Mouse (Mus musculus) megakaryocyte, adult 5-6 weeks (primary cell): Measurements from ENCODE around the gene Chd5. TPM values are rescaled to one million over a fixed set of nuclear protein-coding genes. Genes with fewer than 3 reads are reported as not detected.

Source experiments
- ATAC-seq: 2 replicates; pipeline ENCODE4 v1.8.0; 2016; ENCODE audit warnings: mild to moderate bottlenecking, inconsistent platforms; ENCODE audit not compliant: poor library complexity, severe bottlenecking
- total RNA-seq, 2 experiments: library from RNA; stranded (forward) in 1 of 2; stranded (reverse) in 1 of 2; fragments of 153-499, 151-499 nt in 1 of 2; fragments of 221-1000, 200-1000 nt in 1 of 2; gene quantifications; 2 replicates each; pipeline versions ENCODE4 v1.2.3 to v1.2.4; 2015 to 2017

Gene Chd5
- total RNA-seq, 2 experiments from 2014 or later = 0.07 TPM; not detected in 1

GRCm38 (mm10) chr4:152315498-152316213 lies 22.8 kb upstream of the Chd5 start:
- ATAC-seq = peak; percentile 27; the same call in 1 of the 2 replicates

GRCm38 (mm10) chr4:152317631-152318033 lies 20.8 kb upstream of the Chd5 start:
- ATAC-seq = no peak

- ATAC-seq = peak; percentile 86
Observed at GRCm38 (mm10) chr4:152318517-152319234, 19.8 kb upstream of the Chd5 start, which contains the start of gene Rnf207. Gene Rnf207, minus strand, starts transcription at chr4:152318993.

GRCm38 (mm10) chr4:152321464-152321863 lies 17.0 kb upstream of the Chd5 start:
- ATAC-seq = no peak

GRCm38 (mm10) chr4:152324641-152325562 lies 13.5 kb upstream of the Chd5 start:
- ATAC-seq = peak; percentile 8

GRCm38 (mm10) chr4:152325574-152326411 lies 12.7 kb upstream of the Chd5 start, which contains the start of gene Rpl22:
Gene Rpl22, plus strand, starts transcription at chr4:152325742.
- ATAC-seq = peak; percentile 96

- no peak for ATAC-seq
Observed at GRCm38 (mm10) chr4:152326543-152326942, 11.9 kb upstream of the Chd5 start.

GRCm38 (mm10) chr4:152328691-152329090 lies 9.8 kb upstream of the Chd5 start:
- ATAC-seq = no peak

GRCm38 (mm10) chr4:152332952-152333351 lies 5.5 kb upstream of the Chd5 start:
- ATAC-seq = peak; percentile 83

GRCm38 (mm10) chr4:152333587-152333986 lies 4.9 kb upstream of the Chd5 start:
- no peak for ATAC-seq

- ATAC-seq = no peak
Observed at GRCm38 (mm10) chr4:152337772-152338171, 679 bp upstream of the Chd5 start.

GRCm38 (mm10) chr4:152339293-152339790 lies 891 bp downstream of the Chd5 start:
- ATAC-seq = no peak

- ATAC-seq = peak; percentile 23; the same call in 1 of the 2 replicates
Observed at GRCm38 (mm10) chr4:152340584-152341284, 2.3 kb downstream of the Chd5 start.

- ATAC-seq = peak; percentile 43
Observed at GRCm38 (mm10) chr4:152343296-152343695, 4.8 kb downstream of the Chd5 start.

GRCm38 (mm10) chr4:152344651-152345050 lies 6.2 kb downstream of the Chd5 start:
- ATAC-seq = peak; percentile 10; the same call in 1 of the 2 replicates

GRCm38 (mm10) chr4:152345120-152345889 lies 6.9 kb downstream of the Chd5 start:
- ATAC-seq = peak; percentile 74

- no peak for ATAC-seq
Observed at GRCm38 (mm10) chr4:152349837-152350381, 11.5 kb downstream of the Chd5 start.
